Mouse (Mus musculus) layer of hippocampus, postnatal 36 days (tissue): ENCODE measurements at regions not wholly inside any gene's neighbourhood (a gene's known extent, or its start where the extent isn't known, plus 50 kb on each side); places are given as distances from the start of the nearest gene placed in this dataset.
A peak's percentile ranks its signal among the peaks of the same experiment; 100 is the strongest.
"Not testable (repeated sequence)": the region's sequence is repeated elsewhere in the genome, so short reads cannot be mapped to it uniquely, and the experiment has no call there.

Source experiments
- DNase-seq, 2 experiments: peaks; one replicate each; pipeline ENCODE4 v3.0.0; 2022

DNA sequence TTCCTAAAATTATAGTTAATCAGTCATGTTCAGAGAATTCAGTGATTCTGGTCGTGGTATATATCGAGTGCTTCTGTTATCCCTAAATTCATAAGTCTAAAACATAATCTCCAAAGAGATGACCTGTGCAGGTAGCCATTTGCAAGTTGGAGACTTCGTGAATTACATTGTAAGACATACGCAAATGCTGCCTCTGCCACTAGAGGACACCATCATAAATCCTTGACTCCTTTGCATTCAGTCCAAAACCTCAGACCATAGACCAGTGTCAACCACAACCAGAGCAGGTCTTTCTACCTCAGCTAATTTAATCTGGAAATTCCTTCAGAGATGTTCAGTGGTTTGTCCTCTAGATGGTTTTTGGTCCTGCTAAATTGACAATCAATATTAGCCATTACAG is 302.8 kb upstream of the Zic4 start:
- no peak for DNase-seq

DNA sequence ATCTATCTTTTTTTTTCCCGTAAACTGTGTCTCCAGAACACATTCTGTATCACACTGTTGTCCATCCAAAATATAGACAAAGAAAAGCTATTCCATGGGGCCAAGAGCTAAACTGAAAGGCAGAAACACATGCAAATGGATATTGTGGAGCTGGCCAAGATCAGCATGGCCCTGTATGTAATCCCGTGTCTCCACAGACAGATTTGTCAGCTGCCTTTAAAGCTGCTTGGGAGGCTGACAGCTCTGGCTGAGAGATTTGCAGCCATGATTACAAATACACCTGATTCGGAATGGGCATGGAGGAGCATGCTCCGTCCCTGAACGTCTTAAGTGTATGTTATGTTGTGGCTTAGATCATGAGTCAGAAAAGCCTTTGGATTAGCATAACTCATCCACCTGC is 292.7 kb upstream of the Zic4 start:
- no peak for DNase-seq

DNA sequence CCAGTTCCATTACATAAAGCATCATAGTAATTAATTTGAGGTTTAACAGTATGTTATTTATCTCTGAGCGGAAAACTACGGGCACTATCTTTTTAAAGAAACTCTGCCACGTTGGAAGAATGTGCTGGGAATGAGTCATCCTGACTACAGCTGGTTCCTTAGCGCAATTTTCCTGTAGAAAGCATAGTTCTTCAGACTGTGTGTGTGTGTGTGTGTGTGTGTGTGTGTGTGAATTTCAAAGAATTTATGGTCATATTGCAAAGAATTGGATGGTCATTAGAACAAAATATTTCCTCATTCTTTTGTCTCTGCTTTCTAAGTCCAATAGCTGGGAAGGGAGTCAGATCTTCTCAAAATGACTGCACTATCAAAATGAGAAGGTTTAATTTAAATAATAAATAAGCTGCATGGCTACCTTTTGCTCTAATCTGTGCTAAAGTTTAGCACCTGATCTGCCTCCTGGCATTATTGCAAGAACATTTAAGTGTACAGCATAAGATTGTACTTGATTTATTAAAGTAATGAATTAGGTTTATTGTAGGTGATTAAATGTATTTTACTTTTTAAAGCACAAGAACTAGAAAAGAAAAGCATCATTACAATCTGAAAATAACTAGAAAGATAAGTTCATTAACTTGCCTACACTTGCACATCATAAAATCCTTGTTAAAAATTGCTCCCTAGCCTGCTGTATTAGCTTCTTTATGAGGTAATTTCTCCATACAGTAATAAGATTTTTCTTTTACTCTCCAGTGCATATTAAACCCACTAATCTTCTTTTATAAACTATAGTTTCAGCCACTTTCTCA is 288.6 kb upstream of the Zic4 start:
- DNase-seq = no peak

DNA sequence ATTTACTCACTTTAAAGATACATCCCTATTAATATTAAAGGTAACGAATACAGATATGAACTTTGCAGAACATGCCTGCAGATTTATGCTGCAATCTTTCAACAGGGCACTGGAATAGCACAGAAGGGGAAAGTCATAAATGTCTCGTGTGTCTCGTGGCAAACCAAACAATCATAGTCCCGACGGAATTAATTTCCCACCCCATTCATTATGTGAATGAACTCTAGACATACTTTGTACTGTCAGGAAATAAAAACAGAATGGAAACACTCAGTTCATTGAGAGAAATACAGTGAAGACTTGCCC is 288.1 kb upstream of the Zic4 start:
- no peak for DNase-seq

DNA sequence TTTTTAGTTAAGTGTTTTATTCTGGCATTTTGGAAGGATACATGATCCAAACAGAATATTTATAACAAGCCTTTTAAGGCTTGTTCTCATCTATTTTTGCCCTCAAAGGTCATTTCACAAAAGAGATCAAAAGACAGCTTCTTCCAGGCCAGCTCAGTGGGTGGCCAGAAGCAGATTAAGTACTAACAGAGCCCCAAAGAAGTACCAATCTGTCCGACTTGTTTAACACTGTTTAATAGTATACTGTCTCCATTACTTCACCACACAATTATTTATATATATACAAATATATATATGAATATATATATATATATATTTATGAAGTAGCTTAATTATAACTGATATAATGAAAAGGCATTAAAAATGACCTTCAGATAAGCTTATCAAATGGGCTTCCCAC is 284.7 kb upstream of the Zic4 start:
- no peak for DNase-seq

DNA sequence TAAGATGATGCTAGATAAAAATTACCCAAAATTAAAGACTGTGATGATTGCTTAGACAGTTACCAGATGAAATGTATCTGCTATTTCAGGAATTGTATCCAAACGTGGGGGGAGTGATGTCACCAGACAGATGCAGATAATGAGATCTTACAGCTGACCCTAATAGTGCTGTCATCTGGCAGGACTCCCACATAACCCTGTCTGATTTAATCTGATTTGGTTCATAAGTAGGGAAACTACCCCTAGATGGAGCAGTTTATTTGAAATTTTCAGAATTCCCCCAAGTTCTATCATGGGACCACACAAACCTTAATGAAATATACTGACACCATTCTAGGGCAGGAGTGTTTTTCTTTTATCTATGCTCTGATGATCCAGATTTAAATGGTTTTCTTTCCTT is 278.4 kb upstream of the Zic4 start:
- DNase-seq = no peak

DNA sequence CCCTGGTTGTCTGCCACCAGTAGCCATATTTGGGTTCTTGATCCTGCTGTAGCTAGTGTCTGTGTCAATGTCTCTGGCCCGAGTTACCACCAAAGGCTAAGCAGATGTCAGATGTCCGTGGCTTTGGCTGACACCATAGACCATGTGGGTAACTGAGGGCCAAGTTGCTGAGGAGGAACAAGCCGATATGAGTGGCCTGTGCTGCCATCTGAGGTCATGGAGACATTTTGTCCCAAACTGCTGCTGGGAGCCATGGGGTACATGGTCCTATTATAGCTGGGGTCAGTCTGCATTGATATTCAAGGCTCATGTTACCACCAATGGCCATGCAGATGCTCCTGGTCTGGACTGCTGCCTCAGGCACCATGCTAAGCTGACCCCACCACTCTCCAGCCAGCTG is 276.3 kb upstream of the Zic4 start:
- DNase-seq = no peak

DNA sequence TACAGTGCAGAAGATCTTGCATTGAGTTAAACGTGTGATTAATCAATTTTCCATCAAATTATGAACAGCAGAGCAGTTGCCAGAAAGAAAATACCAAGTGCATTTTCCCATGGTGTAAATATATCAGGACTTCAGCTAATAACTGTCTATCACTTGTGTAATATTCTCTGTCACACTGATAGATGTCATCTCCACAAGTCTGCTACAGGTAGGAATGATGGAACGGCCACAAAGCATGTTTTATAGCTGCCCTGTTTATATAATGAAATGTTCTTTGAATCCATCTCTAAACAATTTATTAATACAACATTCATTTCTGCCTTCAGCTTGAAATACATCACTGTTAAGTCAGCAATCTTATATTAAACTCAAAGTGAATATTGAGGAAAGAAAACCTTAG is 272.9 kb upstream of the Zic4 start:
- no peak for DNase-seq

DNA sequence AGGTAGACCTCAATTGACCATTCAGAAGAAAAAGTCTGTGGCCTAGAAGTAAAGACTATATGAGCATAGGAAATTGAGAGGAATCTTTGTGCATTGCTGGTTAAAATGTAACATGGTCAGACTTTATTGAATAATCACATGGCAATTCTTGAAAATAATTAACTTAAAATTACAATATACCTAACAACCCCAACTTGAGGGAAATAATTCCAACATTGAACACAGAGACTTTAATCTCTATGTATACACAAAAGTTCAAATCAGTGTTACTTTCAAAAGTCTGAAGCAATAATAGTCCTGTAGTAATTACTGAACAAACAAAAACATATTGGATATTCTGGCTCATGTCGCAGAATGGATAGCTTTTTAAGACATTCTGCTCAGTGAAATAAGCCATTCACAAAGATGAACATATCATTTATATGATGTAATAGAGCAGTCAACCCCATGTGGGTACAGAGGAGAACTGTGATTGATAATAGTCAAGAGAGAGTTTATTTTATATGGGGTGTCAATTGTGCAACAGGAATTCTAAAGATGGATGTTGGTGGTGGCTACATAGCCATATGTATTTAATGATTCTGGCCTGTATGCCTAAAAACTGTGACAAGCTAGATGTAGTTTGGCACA is 270.7 kb upstream of the Zic4 start:
- DNase-seq = no peak

DNA sequence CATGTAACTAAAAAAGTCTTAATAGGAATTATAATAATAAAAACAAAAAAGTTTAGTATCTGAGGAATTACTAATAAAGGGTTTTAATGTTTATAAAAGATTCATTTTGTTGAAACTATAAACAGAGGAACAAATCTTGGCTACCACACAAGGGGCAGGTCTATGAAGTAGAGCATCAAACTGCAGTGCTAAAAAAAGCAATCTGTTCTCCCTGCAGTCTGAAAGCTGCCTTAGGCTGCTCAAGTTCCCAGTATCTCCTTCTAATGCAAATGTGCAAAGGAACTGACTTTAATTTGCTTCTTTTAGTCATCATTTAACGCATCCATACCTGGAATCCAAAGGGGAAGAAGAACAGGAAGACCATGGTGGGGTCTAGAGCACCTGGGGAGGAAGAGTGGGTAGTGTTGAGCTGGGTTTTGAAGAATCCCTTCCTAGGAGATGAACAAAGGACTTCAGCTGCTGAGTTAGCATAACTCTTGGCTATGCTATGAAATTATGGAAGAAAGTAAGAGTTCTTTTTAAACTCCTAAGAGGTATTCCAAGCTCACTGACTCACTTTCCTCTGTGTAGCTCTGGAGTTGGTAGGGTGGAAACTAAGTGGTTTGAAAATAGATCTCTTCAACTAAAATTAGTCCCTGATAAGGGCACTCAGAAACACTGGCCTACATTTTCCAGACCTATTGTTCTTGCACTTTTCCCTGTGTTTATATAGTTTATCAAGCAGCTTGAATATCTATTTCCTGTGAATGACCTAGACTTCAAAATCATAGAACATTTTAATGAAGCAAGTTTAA is 260.4 kb upstream of the Zic4 start:
- no peak for DNase-seq

DNA sequence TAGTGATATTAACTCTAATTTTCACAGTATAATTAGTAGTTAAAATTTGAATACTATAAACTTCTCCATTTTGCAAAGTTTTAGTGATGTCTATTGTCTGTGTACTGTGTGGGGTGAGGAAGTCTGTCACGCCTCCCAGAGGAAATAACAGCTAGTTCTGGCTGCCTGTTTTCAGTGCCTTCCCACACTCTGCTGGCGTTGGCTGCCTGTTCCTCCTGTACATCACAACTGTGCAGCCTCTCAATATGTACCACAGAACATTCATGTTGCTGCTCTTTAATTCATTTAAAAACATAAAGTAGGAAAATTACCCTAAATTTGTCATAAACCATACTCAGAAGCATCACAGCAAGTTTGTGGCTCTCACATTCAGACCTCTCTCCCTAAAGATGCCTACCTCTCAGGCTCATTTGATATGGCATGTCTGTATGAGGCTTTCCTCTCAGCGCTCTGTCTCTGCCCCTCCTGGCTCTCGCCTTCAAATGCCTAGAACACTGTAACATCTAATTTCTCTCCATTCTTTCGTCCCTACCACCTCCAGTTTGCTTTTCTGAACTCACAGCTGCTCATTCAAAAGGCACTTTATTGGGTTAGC is 239.7 kb upstream of the Zic4 start:
- DNase-seq = peak; percentile 27 to 32

DNA sequence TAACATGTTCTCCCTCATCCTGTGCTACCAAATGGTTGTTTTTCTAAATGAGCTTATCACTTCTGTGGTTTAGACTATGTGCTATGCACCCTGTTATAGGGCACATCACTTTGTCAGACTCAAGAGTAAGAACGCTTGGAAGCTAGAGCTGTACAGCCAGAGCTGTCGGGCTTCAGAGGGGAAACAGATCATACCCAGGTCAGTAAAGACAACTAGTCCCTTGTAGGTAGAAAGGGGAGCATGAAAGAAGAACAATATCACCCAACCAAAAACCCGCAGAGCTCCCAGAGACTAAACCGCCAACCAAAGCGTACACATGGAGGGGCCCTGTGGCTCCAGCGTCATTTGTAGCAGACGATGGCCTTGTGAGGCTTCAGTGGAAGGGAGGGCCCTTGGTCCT is 239.0 kb upstream of the Zic4 start:
- DNase-seq = no peak

DNA sequence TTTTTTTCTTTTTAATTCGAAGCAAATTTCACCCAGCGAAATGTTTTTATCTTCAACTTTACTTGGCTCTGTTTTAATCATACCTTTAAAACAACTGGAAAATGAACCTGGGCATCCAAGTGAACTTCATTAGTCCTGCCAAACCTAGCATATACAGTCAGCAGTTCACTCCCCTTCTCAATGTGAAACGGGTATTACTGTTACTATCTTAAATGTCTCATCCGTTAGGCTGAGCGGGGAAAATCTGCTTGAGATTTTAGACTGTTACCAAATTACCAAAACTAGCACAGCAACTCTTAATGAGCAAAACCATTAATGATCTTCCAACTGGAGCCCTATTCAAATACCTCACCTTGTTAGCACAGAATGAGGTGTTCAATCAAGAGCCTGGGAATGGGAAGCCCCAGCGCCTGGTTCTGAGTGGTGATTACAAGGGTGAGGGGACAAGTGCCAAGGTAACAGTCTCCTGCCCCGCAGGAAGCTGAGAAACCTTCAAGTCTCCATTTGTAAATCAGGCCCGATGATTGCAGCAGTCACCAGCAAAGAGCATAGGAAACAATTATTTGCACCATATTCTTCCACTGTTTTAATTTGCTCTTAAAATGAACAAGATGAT is 235.5 kb upstream of the Zic4 start:
- DNase-seq = no peak

DNA sequence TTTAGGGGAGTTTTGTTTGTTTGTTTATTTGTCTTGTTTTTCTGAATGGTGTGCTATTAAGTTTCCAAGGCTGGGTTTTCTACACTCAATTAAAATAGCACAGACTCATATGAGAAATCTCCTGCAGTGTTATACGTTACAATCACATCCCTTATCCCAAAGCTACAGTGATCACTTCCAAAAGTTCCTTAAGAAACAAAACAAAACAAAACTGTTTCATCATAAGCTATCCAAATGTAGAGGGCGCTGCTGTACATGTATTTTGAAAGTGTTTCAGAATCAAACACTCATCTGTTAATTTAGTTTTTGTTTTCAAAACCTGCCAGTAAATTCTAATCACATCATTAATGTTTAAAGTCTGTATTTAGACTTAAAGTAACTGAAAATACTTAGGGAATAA is 233.7 kb upstream of the Zic4 start:
- not testable (repeated sequence) for DNase-seq

DNA sequence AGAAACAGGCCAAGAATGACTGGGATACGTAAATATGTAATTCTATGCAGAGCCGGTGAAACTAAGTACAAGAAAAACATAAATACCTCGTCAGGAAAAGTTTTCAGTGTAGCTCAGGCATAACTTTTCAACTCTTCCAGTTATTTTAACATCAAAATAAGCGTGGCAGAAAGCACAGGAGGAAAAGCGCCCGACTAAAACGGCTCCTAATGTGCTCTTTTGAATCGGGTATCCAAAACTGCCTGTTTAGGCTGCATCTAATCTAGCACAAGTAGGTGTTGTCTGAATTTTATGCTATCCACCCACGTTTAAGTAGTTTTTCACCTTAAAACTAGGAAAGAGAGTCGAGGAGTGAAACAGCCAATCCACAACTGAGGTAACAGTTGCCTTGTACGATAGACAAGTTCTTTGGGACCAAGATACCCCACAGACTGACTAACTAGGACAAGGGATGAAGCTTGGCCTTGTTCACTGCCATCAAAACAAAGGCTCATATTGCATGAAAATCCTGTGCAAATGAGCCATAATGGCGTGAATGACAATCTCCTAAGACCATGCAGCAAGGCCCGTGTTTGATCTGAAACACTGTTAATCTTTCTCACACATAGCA is 232.0 kb upstream of the Zic4 start:
- DNase-seq = no peak

DNA sequence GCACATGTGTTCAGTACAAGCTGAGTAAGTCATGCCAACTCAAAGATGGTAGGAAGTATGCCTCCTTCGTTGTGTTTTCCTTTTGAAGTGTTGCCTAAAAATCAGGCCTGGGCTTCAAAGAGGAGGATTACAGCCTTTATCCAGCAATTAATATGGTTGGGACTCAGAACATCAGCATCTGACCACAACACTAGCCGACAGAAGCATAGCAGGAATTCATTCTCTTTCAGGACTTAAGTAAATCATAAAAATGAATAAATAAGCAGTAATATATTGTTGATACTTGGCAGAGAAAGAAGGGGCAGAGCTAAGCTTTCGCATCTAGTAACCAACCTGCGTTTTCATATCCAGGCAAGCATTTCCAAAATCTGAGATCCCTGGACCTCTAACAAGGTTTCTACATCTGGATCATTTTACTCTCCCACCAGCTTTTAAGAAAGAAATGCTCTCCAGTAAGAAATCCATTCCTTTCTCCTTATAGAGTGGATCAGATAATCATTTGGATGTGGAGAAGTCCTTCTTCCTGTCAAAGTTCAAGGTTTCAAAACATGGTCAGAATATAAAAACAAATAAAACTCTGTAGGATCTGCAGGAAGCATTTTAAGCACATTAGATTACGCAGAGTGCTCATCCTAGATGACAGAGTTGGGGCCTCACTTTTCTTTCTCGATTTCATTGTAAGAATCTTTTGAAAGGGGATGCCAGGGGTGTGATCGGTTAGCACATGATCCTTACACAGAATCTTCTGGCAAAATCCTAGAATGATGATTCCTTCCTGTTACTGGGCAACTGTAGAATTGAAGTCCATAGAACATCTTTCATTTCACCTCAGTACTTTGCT is 230.6 kb upstream of the Zic4 start:
- DNase-seq = no peak

DNA sequence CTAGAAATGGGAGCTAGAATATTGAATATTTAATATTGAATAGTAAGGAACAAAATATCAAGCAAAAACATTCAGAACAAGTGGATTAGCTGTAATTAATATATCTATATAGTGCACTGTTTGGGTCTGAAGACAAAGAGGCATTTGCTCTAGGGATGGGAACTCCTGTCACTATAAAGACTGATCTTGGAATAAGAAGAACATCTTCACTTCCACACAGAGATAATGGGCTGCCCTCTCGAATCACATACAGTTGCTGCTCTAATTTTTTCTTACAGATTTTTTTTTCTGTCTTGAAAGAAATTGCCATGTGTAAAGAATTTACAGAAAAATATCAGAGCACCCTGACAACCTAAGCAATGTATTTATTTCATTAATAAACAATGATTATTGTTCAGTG is 229.7 kb upstream of the Zic4 start:
- no peak for DNase-seq

DNA sequence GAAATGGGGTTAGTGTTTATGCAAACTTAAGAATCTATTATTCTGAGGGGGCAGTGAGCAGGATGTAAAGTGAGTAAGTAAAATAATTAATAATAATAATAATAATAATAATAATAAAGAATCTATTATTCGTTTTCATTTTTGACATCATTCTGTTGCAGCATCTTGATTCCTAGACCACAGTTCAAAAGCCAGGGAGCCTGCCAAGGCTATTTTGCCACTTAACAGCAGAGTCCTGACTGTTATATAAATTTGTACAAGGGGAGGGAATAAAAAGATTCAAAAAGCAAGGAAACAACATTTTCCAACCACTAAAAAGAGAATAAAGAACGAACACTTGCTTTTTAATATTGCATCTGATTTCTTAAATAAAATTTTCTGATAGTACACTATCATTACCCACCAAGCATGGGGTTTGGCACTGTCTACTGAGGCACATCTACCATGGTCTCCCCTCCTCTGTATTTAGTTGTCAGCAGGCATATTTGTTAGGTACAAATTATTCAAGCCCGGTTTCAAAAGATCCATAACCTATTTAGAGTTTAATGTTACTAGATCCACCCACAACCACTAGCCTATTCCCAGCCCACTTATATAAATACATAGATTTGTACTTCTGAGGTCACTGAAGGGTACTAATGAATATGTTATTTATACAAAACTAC is 228.8 kb upstream of the Zic4 start:
- no peak for DNase-seq

DNA sequence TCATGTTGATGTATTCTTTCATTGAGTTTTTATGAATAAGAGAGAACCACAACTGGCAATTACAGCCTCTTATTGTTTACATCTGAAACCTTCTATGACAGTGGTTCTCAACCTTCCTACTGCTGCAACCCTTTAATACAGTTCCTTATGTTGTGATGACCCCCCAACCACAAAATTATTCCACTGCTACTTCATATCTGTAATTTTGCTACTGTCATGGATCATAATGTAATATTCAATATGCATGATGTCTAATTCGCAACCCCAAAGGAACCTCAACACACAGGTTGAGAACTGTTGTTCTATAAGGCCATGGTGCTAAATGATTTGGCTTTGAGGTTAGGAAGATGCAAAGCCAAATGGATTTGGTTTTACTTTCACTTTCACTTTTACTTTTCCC is 227.9 kb upstream of the Zic4 start:
- DNase-seq = no peak

DNA sequence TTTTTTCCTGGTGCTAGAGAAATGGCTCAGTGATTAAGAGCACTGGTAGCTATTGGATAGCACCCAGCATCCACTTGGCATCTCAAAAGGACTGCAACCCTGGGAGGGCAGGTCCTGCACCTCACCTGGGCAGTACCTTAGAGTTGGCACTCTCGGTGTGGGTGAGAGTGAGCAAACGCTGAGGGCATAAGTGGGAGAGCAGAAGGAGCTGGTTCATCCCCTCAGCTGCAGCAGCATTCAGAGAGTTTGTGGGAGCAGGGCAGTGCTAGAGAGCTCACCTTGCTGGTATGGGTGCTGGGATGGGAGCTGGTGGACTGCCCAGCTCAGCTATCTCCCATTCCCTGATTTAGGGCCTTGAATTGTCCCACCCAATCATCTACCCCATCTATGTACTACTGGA is 227.1 kb upstream of the Zic4 start:
- DNase-seq = no peak

DNA sequence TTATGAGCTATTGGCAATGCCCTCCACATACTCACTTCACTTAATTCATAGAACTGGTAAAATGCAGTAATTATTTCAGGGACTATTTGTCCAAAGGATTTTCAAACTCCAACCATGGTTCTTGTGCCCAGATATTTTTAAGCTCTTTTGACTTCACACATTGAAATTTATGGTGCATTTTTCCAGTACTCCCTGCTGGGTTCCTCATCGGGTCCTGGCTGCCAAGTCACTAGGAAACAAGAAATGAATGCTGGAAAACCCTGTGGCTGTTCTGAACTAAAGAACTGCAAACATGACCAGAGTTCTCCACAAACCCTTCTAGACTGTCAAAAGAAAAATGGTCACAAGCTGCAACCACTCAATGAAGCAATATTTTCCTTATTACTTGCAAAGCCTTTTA is 221.6 kb upstream of the Zic4 start:
- DNase-seq = no peak
